Mouse (Mus musculus) limb, embryonic 12.5 days (tissue): ENCODE data around the gene Slc25a26. TPM values are rescaled to one million over a fixed set of nuclear protein-coding genes. Genes with fewer than 3 reads are reported as not detected.

Experiments used
- ATAC-seq: fragments of 200-750 bp; cut with Nextera tagmentation; 2 replicates; pipeline ENCODE4 v1.8.0; 2017; ENCODE audit warnings: low read depth, moderate TSS enrichment; ENCODE audit not compliant: insufficient number of reproducible peaks, insufficient read depth, low FRiP score, low TSS enrichment
- H3K27ac ChIP-seq: fragments of 300-500 bp; sonication (generic); 2 replicates; pipeline ENCODE4 v1.5.1; 2016; ENCODE audit warnings: mild to moderate bottlenecking, moderate library complexity
- H3K27me3 ChIP-seq: fragments of 300-500 bp; sonication (generic); 2 replicates; pipeline ENCODE4 v1.6.1; 2016; ENCODE audit warnings: mild to moderate bottlenecking, moderate library complexity
- H3K36me3 ChIP-seq: fragments of 300-500 bp; sonication (generic); 2 replicates; pipeline ENCODE4 v1.6.1; 2016; ENCODE audit warnings: mild to moderate bottlenecking, moderate library complexity
- H3K4me1 ChIP-seq: fragments of 300-500 bp; sonication (generic); replicated peaks from 2 replicates; pipeline ENCODE4 v1.6.1; 2016
- H3K4me2 ChIP-seq: fragments of 300-500 bp; sonication (generic); 2 replicates; pipeline ENCODE4 v1.6.1; 2016; ENCODE audit warnings: mild to moderate bottlenecking, moderate library complexity
- H3K4me3 ChIP-seq: fragments of 300-500 bp; sonication (generic); replicated peaks from 2 replicates; pipeline ENCODE4 v1.5.1; 2016; ENCODE audit warnings: mild to moderate bottlenecking
- H3K9ac ChIP-seq: fragments of 300-500 bp; sonication (generic); replicated peaks from 2 replicates; pipeline ENCODE4 v1.6.1; 2016; ENCODE audit warnings: mild to moderate bottlenecking, moderate library complexity
- H3K9me3 ChIP-seq: fragments of 300-500 bp; sonication (generic); 2 replicates; pipeline ENCODE4 v1.6.1; 2016; ENCODE audit warnings: mild to moderate bottlenecking, moderate library complexity
- WGBS: fragments of 180-500 bp; shearing (Covaris S2); methylation state at CpG from one replicate; pipeline ENCODE4 v1.1.7; 2016; 5-methylcytosine and 5-hydroxymethylcytosine counted together
- polyA plus RNA-seq: library from polyadenylated mRNA; unstranded; fragments of >200 nt; fragmentation: Nextera tagmentation; extraction: Ambion mirVana; gene quantifications from 2 replicates; pipeline ENCODE4 v1.2.1, GENCODE M21; 2016

Slc25a26 gene
- polyA plus RNA-seq, 1 experiment from 2014 or later: 8.4 TPM

GRCm38 (mm10) chr6:94584976-94585375, 84.8 kb downstream of the Slc25a26 start:
- no peaks in the 10 kb centered on the region for H3K36me3 ChIP-seq
- no peak overlapping the region for H3K4me2 ChIP-seq
- H3K9me3 ChIP-seq: no peaks in the 10 kb centered on the region
- no peak overlapping the region for H3K9ac ChIP-seq
- 94% methylated on average over 4 of the region's 4 CpGs for WGBS
- H3K27me3 ChIP-seq: no peaks in the 10 kb centered on the region
- peaks cover 15% of the 10 kb centered on the region for H3K4me1 ChIP-seq
- no peak overlapping the region for H3K4me3 ChIP-seq
- no peak for ATAC-seq
- H3K27ac ChIP-seq: no peak overlapping the region

DNA sequence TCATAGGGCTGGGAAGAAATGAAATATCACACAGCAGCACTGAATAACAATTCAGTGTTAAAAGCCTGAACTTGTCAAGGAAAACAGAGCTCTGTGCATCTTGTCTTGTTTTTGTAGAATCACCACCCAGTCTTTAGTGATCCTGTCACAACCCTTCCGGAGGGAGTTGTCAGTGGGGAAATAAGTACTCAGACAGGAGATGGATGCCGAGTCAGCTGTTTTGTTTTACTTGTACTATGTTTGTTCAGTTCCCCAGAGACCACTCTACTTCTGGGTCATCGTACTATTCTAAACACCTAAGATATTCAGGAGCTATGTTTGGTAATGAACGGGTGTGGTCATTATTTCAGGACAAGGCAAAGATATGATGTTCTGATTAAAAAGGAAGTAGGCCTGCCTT, 88.2 kb downstream of the Slc25a26 start:
- Histone ChIP-seq H3K27ac (no peak overlapping the region), H3K36me3 (no peaks in the 10 kb centered on the region), H3K4me1 (peaks cover 17% of the 10 kb centered on the region), H3K4me3 (no peak overlapping the region), H3K9ac (no peak overlapping the region), H3K27me3 (no peaks in the 10 kb centered on the region), H3K9me3 (no peaks in the 10 kb centered on the region), H3K4me2 (no peak overlapping the region)
- WGBS: 89% methylated on average over 4 of the region's 4 CpGs
- ATAC-seq: no peak

DNA sequence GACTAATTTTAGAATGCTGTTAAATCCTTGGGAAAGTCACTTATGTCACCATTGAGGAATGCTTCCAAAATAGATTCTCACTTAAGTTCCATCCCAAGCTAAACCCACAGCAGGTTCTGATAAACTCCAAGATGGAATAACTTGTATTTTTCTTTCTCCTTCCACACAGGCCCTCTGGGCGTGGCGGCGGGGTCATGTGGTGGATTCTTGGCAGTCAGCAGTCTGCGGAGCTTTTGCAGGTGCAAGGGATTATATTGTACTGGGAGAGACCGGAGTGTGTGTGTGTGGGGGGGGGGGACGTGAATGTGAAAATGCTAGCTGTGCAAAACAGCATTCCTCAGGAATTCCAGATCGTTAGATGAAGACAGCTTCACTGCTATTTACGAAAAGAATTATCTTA, 92.1 kb downstream of the Slc25a26 start:
- H3K9ac ChIP-seq: no peak overlapping the region
- H3K27me3 ChIP-seq: no peaks in the 10 kb centered on the region
- H3K9me3 ChIP-seq: no peaks in the 10 kb centered on the region
- peaks cover 54% of the 10 kb centered on the region for H3K4me1 ChIP-seq
- WGBS: 14% methylated on average over 8 of the region's 8 CpGs
- H3K4me3 ChIP-seq: no peak overlapping the region
- no peak overlapping the region for H3K27ac ChIP-seq
- peak; percentile 71; the same call in 1 of the 2 replicates for ATAC-seq
- H3K36me3 ChIP-seq: no peaks in the 10 kb centered on the region
- peak overlapping the region; percentile 30; the same call in 1 of the 2 replicates for H3K4me2 ChIP-seq

- Histone ChIP-seq H3K9ac (no peak overlapping the region), H3K4me1 (peaks cover 55% of the 10 kb centered on the region), H3K4me3 (no peak overlapping the region), H3K27me3 (no peaks in the 10 kb centered on the region), H3K36me3 (no peaks in the 10 kb centered on the region), H3K9me3 (no peaks in the 10 kb centered on the region), H3K4me2 (peak overlapping the region; percentile 30), H3K27ac (peak overlapping the region; percentile 73)
- WGBS: 3% methylated on average over 4 of the region's 4 CpGs
- peak; percentile 69 for ATAC-seq
These were observed 92.6 kb downstream of the Slc25a26 start for GRCm38 (mm10) chr6:94592710-94593109.

- 66% methylated on average over 6 of the region's 6 CpGs for WGBS
These were observed 94.0 kb downstream of the Slc25a26 start for GRCm38 (mm10) chr6:94594096-94594665.

GRCm38 (mm10) chr6:94594711-94595110, 94.6 kb downstream of the Slc25a26 start:
- Histone ChIP-seq H3K9ac (no peak overlapping the region), H3K4me3 (no peak overlapping the region), H3K36me3 (no peaks in the 10 kb centered on the region), H3K27ac (no peak overlapping the region), H3K4me1 (peaks cover 55% of the 10 kb centered on the region), H3K4me2 (no peak overlapping the region), H3K9me3 (no peaks in the 10 kb centered on the region), H3K27me3 (no peaks in the 10 kb centered on the region)
- 80% methylated on average over 11 of the region's 11 CpGs for WGBS
- no peak for ATAC-seq

More at GRCm38 (mm10) chr6:94594096-94594665, 94.0 kb downstream of the Slc25a26 start:
- Histone ChIP-seq H3K4me2 (no peak overlapping the region), H3K27ac (0 out of 2 replicates have a peak overlapping the region, but pooled peaks have one; percentile 8), H3K36me3 (no peaks in the 10 kb centered on the region), H3K4me3 (no peak overlapping the region), H3K4me1 (peaks cover 55% of the 10 kb centered on the region), H3K9me3 (no peaks in the 10 kb centered on the region), H3K9ac (no peak overlapping the region), H3K27me3 (no peaks in the 10 kb centered on the region)
- ATAC-seq: no peak

- H3K27ac ChIP-seq: peak overlapping the region; percentile 24; the same call in 1 of the 2 replicates
- H3K4me3 ChIP-seq: no peak overlapping the region
- H3K9ac ChIP-seq: no peak overlapping the region
- H3K36me3 ChIP-seq: peaks cover 4% of the 10 kb centered on the region
- H3K9me3 ChIP-seq: no peaks in the 10 kb centered on the region
- ATAC-seq: no peak
- no peaks in the 10 kb centered on the region for H3K27me3 ChIP-seq
- 53% methylated on average over 5 of the region's 5 CpGs for WGBS
- peaks cover 55% of the 10 kb centered on the region for H3K4me1 ChIP-seq
- H3K4me2 ChIP-seq: no peak overlapping the region
These were observed 95.1 kb downstream of the Slc25a26 start for GRCm38 (mm10) chr6:94595206-94595605.

- Histone ChIP-seq H3K9me3 (no peaks in the 10 kb centered on the region), H3K4me1 (peaks cover 55% of the 10 kb centered on the region), H3K27ac (no peak overlapping the region)
These were observed 96.1 kb downstream of the Slc25a26 start for GRCm38 (mm10) chr6:94596051-94596760.

GRCm38 (mm10) chr6:94596761-94597485, 96.8 kb downstream of the Slc25a26 start:
- Histone ChIP-seq H3K27me3 (no peaks in the 10 kb centered on the region), H3K9me3 (no peaks in the 10 kb centered on the region), H3K27ac (no peak overlapping the region), H3K9ac (no peak overlapping the region), H3K4me3 (no peak overlapping the region), H3K4me2 (no peak overlapping the region), H3K36me3 (peaks cover 18% of the 10 kb centered on the region), H3K4me1 (peaks cover 57% of the 10 kb centered on the region)
- 66% methylated on average over 10 of the region's 10 CpGs for WGBS
- ATAC-seq: no peak

More at GRCm38 (mm10) chr6:94596051-94596760, 96.1 kb downstream of the Slc25a26 start:
- no peak for ATAC-seq
- Histone ChIP-seq H3K4me3 (no peak overlapping the region), H3K36me3 (peaks cover 14% of the 10 kb centered on the region), H3K27me3 (no peaks in the 10 kb centered on the region), H3K4me2 (no peak overlapping the region), H3K9ac (no peak overlapping the region)
- WGBS: 82% methylated on average over 14 of the region's 14 CpGs

DNA sequence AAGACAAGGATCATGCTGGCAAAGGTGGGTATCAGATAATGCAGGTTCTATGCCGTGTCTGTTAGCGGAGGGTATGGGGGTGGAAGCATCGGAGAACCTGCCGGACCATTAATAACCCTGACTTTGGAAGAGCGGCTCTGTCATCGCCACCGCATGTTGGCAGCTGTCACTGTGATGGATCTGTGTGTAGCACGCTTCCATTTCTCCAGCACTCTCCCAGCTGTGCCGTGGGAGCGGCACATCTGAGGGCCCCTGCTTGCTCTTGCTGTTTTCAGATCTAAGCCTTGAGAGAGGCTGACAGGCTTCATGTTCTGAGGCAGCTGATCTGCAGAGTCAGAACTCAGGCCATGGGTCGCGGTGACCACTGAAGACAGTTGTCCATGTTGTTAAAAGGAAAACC, 98.3 kb downstream of the Slc25a26 start:
- 79% methylated on average over 12 of the region's 12 CpGs for WGBS
- H3K9ac ChIP-seq: no peak overlapping the region
- no peak for ATAC-seq
- no peak overlapping the region for H3K4me3 ChIP-seq
- no peak overlapping the region; the same call in 1 of the 2 replicates for H3K27ac ChIP-seq
- peaks cover 28% of the 10 kb centered on the region for H3K36me3 ChIP-seq
- no peak overlapping the region for H3K4me2 ChIP-seq
- peaks cover 52% of the 10 kb centered on the region for H3K4me1 ChIP-seq
- H3K9me3 ChIP-seq: no peaks in the 10 kb centered on the region
- H3K27me3 ChIP-seq: no peaks in the 10 kb centered on the region; the same call in 1 of the 2 replicates

DNA sequence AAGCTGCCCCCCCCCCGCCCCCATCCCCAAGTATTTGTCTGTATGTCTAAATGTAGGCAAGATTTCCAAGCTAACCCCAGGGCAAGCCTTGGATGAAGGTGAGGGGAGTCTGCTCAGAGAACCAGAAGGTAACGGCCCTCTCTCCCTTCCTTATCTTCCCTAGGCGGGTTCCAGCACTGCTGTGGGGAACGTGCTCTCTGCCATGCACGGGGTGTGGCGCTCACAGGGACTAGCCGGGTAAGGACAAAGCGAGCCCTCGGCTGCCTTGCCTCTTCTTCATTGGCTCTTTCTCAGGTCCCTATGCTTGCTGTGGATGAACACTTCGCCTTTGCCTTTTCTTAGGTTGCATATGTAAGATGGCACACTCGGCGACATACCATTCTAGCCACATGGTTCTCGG, 98.9 kb downstream of the Slc25a26 start:
- no peak for ATAC-seq
- H3K27ac ChIP-seq: no peak overlapping the region
- 92% methylated on average over 13 of the region's 13 CpGs for WGBS
- peaks cover 33% of the 10 kb centered on the region for H3K36me3 ChIP-seq
- no peak overlapping the region for H3K4me2 ChIP-seq
- H3K4me1 ChIP-seq: peaks cover 52% of the 10 kb centered on the region
- H3K9ac ChIP-seq: no peak overlapping the region
- no peaks in the 10 kb centered on the region for H3K9me3 ChIP-seq
- H3K27me3 ChIP-seq: no peaks in the 10 kb centered on the region; the same call in 1 of the 2 replicates
- H3K4me3 ChIP-seq: no peak overlapping the region
